Mouse (Mus musculus) hindbrain, embryonic 12.5 days (tissue): ENCODE results near the gene Syt8. TPM values are rescaled to one million over a fixed set of nuclear protein-coding genes. Genes with fewer than 3 reads are reported as not detected.
A peak's percentile ranks its signal among the peaks of the same experiment; 100 is the strongest.

Experiments used
- ATAC-seq: fragments of 200-750 bp; cut with Nextera tagmentation; 2 replicates; pipeline ENCODE4 v1.8.0; 2017; ENCODE audit warnings: moderate TSS enrichment; ENCODE audit not compliant: low FRiP score
- H3K27ac ChIP-seq: fragments of 300-500 bp; sonication (generic); 2 replicates; pipeline ENCODE4 v1.5.1; 2016; ENCODE audit warnings: mild to moderate bottlenecking
- H3K27me3 ChIP-seq: fragments of 300-500 bp; sonication (generic); 2 replicates; pipeline ENCODE4 v1.6.1; 2016; ENCODE audit warnings: mild to moderate bottlenecking
- H3K36me3 ChIP-seq: fragments of 300-500 bp; sonication (generic); 2 replicates; pipeline ENCODE4 v1.6.1; 2016; ENCODE audit warnings: mild to moderate bottlenecking
- H3K4me1 ChIP-seq: fragments of 300-500 bp; sonication (generic); 2 replicates; pipeline ENCODE4 v1.6.1; 2016
- H3K4me2 ChIP-seq: fragments of 300-500 bp; sonication (generic); replicated peaks from 2 replicates; pipeline ENCODE4 v1.6.1; 2016; ENCODE audit warnings: mild to moderate bottlenecking
- H3K4me3 ChIP-seq: fragments of 300-500 bp; sonication (generic); 2 replicates; pipeline ENCODE4 v1.5.1; 2016; ENCODE audit warnings: mild to moderate bottlenecking
- H3K9ac ChIP-seq: fragments of 300-500 bp; sonication (generic); 2 replicates; pipeline ENCODE4 v1.6.1; 2016; ENCODE audit warnings: mild to moderate bottlenecking, moderate library complexity
- H3K9me3 ChIP-seq: fragments of 300-500 bp; sonication (generic); replicated peaks from 2 replicates; pipeline ENCODE4 v1.6.1; 2016; ENCODE audit warnings: mild to moderate bottlenecking
- WGBS: fragments of 180-500 bp; shearing (Covaris S2); methylation state at CpG from one replicate; pipeline ENCODE4 v1.1.7; 2016; 5-methylcytosine and 5-hydroxymethylcytosine counted together
- polyA plus RNA-seq: library from polyadenylated mRNA; unstranded; fragments of >200 nt; fragmentation: Nextera tagmentation; extraction: Ambion mirVana; gene quantifications from 2 replicates; pipeline ENCODE4 v1.2.1, GENCODE M21; 2016

The Syt8 gene
- polyA plus RNA-seq, 1 experiment from 2014 or later = 0.30 TPM

GRCm38 (mm10) chr7:142415314-142415713 is 19.3 kb upstream of the Syt8 start:
- no peak overlapping the region for H3K9ac ChIP-seq
- no peak overlapping the region for H3K4me2 ChIP-seq
- no peak overlapping the region for H3K27ac ChIP-seq
- H3K4me1 ChIP-seq = no peaks in the 10 kb centered on the region
- no peak overlapping the region for H3K4me3 ChIP-seq
- no peak for ATAC-seq
- no peaks in the 10 kb centered on the region for H3K36me3 ChIP-seq
- no peaks in the 10 kb centered on the region for H3K27me3 ChIP-seq
- WGBS = 67% methylated on average over 4 of the region's 4 CpGs
- H3K9me3 ChIP-seq = no peaks in the 10 kb centered on the region

- Histone ChIP-seq H3K9me3 (no peaks in the 10 kb centered on the region), H3K4me3 (no peak overlapping the region), H3K9ac (no peak overlapping the region), H3K4me1 (no peaks in the 10 kb centered on the region), H3K27me3 (no peaks in the 10 kb centered on the region), H3K27ac (no peak overlapping the region), H3K4me2 (no peak overlapping the region), H3K36me3 (no peaks in the 10 kb centered on the region)
- 69% methylated on average over 3 of the region's 3 CpGs for WGBS
- no peak for ATAC-seq
Measured at GRCm38 (mm10) chr7:142416225-142416624, 18.4 kb upstream of the Syt8 start.

DNA sequence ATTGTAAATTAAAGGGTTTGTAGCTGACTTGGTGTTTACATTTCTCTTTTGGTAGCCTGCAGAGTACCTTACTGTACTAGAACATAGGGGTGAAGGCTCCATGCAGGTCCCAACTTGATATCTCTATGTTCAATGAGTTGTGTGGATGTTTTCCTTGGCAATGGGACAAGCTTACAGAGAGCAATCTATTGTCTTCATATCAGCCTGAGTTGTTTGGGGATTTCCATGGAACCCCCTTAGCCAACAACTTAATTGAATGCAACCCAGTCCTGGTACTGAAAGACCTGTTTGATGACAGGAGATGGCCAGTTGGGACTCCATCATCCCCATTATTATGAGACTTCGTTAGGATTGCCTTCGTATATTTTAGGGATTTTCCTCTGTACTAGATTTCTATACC is 16.6 kb upstream of the Syt8 start:
- Histone ChIP-seq H3K4me1 (no peaks in the 10 kb centered on the region), H3K36me3 (no peaks in the 10 kb centered on the region), H3K9me3 (no peaks in the 10 kb centered on the region), H3K4me3 (no peak overlapping the region), H3K4me2 (no peak overlapping the region), H3K27ac (no peak overlapping the region), H3K9ac (no peak overlapping the region), H3K27me3 (no peaks in the 10 kb centered on the region)
- 93% methylated on average over 2 of the region's 2 CpGs for WGBS
- no peak for ATAC-seq

DNA sequence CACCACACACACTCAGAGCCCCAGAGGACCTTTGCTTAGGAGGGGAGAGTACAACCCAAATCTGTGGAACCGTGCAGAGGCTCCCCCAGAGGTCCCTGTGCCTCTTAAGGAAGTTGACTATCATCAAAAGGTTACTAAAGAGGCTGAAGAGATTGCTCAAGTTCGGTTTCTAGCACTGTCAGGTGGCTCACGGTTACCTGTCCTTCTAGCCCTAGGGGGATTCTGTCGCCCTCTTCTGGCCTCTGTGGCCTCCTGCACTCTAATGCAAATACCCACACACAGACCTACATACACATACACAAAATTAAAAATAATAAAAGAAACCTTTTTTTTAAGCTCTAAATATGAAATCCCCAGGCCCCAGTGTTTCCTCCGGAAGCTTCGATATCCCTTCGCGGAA is 16.0 kb upstream of the Syt8 start:
- WGBS = 88% methylated on average over 8 of the region's 8 CpGs
- no peak overlapping the region for H3K4me3 ChIP-seq
- no peak for ATAC-seq

GRCm38 (mm10) chr7:142419887-142420286 is 14.8 kb upstream of the Syt8 start:
- Histone ChIP-seq H3K9ac (no peak overlapping the region), H3K4me2 (no peak overlapping the region), H3K4me3 (no peak overlapping the region), H3K9me3 (no peaks in the 10 kb centered on the region), H3K27ac (no peak overlapping the region), H3K4me1 (no peaks in the 10 kb centered on the region), H3K36me3 (no peaks in the 10 kb centered on the region), H3K27me3 (no peaks in the 10 kb centered on the region)
- WGBS = 82% methylated on average over 5 of the region's 5 CpGs
- no peak for ATAC-seq

More for the DNA sequence above, 16.0 kb upstream of the Syt8 start:
- H3K27me3 ChIP-seq = no peaks in the 10 kb centered on the region
- no peak overlapping the region for H3K4me2 ChIP-seq
- no peak overlapping the region for H3K9ac ChIP-seq
- H3K36me3 ChIP-seq = no peaks in the 10 kb centered on the region
- no peaks in the 10 kb centered on the region for H3K4me1 ChIP-seq
- no peaks in the 10 kb centered on the region for H3K9me3 ChIP-seq
- no peak overlapping the region for H3K27ac ChIP-seq

DNA sequence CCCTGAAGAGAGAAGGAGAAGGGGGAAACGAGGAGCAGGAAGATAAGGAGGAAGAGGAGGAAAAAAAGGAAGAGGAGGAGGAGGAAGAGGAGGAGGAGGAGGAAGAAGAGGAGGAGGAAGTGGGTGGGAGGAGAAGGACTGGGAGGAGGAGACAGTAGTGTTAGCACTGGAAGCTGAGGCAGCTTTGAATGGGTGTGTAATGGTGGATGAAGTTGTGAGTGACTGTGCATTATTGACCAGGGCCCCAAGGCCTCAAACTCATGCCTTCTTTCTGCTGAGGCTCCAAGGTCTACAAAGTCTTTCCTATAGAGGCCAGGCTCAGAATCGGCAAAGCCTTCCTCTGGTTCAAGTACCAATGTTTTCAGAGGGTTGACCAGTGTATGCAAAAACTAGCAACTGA is 12.8 kb upstream of the Syt8 start:
- no peaks in the 10 kb centered on the region for H3K4me1 ChIP-seq
- H3K4me2 ChIP-seq = no peak overlapping the region
- H3K36me3 ChIP-seq = no peaks in the 10 kb centered on the region
- WGBS = 81% methylated on average over 2 of the region's 2 CpGs
- no peak overlapping the region for H3K9ac ChIP-seq
- no peak overlapping the region for H3K27ac ChIP-seq
- no peaks in the 10 kb centered on the region for H3K9me3 ChIP-seq
- no peak overlapping the region for H3K4me3 ChIP-seq
- peaks cover 2% of the 10 kb centered on the region; the same call in 1 of the 2 replicates for H3K27me3 ChIP-seq
- ATAC-seq = no peak

DNA sequence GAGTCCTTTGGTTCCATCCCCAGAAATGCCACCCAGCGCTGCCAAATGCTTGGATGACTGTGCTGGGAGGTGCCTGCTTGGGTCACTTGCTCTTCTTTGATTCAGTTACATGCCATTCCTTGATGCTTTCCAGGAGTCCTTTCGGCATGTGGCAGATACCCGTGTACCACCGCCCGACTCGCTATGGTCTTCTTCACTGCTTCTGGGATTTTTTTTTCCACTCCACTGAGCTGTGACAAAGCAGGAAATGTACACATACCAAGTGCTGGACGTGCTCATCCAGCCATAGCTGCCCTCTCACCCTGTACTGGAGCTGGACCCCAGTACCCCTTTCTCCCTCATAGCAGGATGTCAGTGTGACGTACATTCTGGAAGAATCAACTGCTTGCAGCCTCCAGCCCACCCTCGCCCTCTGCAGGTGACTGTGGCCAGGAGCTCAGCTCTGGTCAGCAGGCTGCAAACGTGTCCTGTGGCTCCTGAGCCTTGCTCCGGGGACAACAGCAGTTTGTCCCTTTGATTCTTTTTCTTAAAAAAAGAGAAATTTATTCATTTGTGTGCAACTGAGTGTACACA is 8.9 kb upstream of the Syt8 start:
- 58% methylated on average over 11 of the region's 11 CpGs for WGBS
- Histone ChIP-seq H3K27ac (no peak overlapping the region), H3K9me3 (no peaks in the 10 kb centered on the region), H3K9ac (no peak overlapping the region), H3K36me3 (no peaks in the 10 kb centered on the region), H3K4me1 (peaks cover 17% of the 10 kb centered on the region), H3K4me3 (no peak overlapping the region), H3K27me3 (peaks cover 4% of the 10 kb centered on the region; the same call in 1 of the 2 replicates), H3K4me2 (no peak overlapping the region)
- ATAC-seq = no peak

DNA sequence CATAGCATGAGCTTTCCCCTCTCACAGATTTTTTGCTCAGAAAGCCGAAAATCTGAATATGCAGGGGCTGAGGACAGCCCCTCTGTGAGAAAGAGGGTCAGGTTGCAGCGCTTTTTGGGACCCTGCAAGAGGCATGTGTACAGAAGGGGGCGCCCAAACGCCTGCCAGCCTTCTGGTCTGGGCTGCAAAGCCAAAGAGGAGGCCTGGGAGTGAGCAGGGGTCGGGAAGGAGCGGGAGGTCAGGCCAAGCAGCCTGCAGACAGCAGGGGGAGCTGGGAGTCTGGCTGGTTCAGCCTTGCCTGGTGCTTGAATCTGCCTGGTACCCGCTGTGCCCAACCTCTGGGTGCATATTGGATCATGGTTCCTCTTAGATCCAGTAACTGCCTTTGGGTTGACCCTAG is 6.4 kb upstream of the Syt8 start:
- ATAC-seq = no peak
- peaks cover 4% of the 10 kb centered on the region; the same call in 1 of the 2 replicates for H3K27me3 ChIP-seq
- H3K4me1 ChIP-seq = peaks cover 22% of the 10 kb centered on the region
- no peak overlapping the region for H3K4me3 ChIP-seq
- H3K9me3 ChIP-seq = no peaks in the 10 kb centered on the region
- no peaks in the 10 kb centered on the region for H3K36me3 ChIP-seq
- no peak overlapping the region for H3K27ac ChIP-seq
- WGBS = 4% methylated on average over 7 of the region's 7 CpGs
- H3K9ac ChIP-seq = no peak overlapping the region
- no peak overlapping the region for H3K4me2 ChIP-seq

DNA sequence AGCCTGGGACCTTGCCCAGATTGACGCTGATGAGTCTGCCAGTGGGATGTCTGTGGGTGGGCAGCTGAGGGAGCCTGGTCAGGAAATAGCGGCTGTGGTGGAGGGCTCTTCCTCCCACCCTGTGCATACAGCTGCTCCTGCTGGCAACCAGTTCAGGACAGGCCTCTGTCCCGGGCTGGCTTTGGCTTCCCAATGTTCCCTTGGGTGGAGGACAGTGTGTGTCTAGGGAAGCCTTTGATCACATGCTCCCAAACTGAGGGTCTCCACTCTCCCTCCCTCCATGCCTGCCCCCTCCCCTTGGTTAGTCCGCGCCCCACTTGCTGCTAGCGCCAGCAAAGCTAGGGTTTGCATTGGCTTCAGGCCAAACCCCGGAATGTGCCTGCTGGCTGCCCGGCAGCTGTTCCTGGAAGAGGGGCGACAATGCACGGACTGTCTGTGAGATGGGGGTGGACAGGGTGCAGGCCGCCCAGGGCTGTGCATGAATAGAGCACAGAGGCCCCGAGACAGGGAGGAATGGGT is 4.4 kb upstream of the Syt8 start:
- peak; percentile 82 for ATAC-seq
- H3K4me3 ChIP-seq = no peak overlapping the region
- peaks cover 27% of the 10 kb centered on the region for H3K4me1 ChIP-seq
- H3K27me3 ChIP-seq = peaks cover 4% of the 10 kb centered on the region; the same call in 1 of the 2 replicates
- no peaks in the 10 kb centered on the region for H3K9me3 ChIP-seq
- no peak overlapping the region for H3K9ac ChIP-seq
- no peak overlapping the region for H3K4me2 ChIP-seq
- H3K27ac ChIP-seq = peak overlapping the region; percentile 58
- 47% methylated on average over 12 of the region's 12 CpGs for WGBS
- no peaks in the 10 kb centered on the region for H3K36me3 ChIP-seq

DNA sequence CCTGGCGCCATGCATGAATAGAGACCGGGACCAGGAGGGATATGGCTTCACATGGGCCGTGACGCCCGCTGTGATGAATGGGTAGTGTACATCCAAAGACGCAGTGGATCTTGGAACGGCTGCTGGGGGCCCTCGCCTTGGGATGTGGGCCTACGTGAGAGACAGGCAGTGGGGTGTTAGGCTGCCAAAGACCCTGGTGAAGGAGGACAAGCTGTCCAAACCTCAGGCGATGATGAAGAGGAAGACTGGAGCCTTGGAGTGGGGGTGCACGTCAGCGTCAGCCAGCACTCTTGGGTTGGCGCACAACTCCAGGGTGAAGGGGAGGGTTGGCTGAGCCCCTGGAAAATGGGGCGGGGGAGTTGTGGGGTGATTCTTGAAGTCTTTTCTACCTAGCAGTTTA is 3.5 kb upstream of the Syt8 start:
- ATAC-seq = no peak
- H3K4me3 ChIP-seq = no peak overlapping the region
- H3K9ac ChIP-seq = no peak overlapping the region
- peak overlapping the region; percentile 58; the same call in 1 of the 2 replicates for H3K27ac ChIP-seq
- H3K4me1 ChIP-seq = peaks cover 27% of the 10 kb centered on the region
- 90% methylated on average over 14 of the region's 14 CpGs for WGBS
- no peaks in the 10 kb centered on the region for H3K36me3 ChIP-seq
- peaks cover 4% of the 10 kb centered on the region; the same call in 1 of the 2 replicates for H3K27me3 ChIP-seq
- no peaks in the 10 kb centered on the region for H3K9me3 ChIP-seq
- no peak overlapping the region for H3K4me2 ChIP-seq

- no peak overlapping the region for H3K27ac ChIP-seq
- H3K4me2 ChIP-seq = no peak overlapping the region
- H3K9ac ChIP-seq = peak overlapping the region; percentile 36; the same call in 1 of the 2 replicates
- peaks cover 22% of the 10 kb centered on the region for H3K4me1 ChIP-seq
- no peaks in the 10 kb centered on the region for H3K36me3 ChIP-seq
- no peak for ATAC-seq
- 50% methylated on average over 19 of the region's 19 CpGs for WGBS
- no peaks in the 10 kb centered on the region for H3K27me3 ChIP-seq
- H3K9me3 ChIP-seq = no peaks in the 10 kb centered on the region
- no peak overlapping the region for H3K4me3 ChIP-seq
Measured at GRCm38 (mm10) chr7:142433623-142434022, 1.0 kb upstream of the Syt8 start.

DNA sequence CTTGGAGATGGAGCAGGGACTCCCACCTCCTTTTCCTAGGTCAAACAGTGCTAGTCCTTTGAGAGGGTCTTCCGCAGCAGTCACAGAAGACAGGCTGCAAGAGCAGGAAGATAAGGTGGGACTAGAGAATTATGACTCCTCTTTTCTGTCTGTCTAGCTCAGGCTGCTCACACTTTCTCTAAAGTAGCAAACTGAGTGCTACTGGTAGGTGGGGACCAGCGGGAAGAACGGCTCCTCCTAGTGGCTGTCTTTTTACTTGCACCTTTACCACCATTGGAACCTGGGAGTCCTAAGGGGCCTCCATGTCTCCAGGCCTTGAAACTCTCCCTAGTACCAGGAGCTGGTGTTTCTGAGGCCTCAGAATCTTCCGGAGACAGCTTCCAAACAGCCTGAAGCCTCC is 874 bp downstream of the Syt8 start:
- H3K4me2 ChIP-seq = no peak overlapping the region
- H3K9ac ChIP-seq = no peak overlapping the region
- no peak overlapping the region for H3K27ac ChIP-seq
- peaks cover 12% of the 10 kb centered on the region for H3K4me1 ChIP-seq
- H3K9me3 ChIP-seq = no peaks in the 10 kb centered on the region
- whole genome bisulfite sequencing = 23% methylated on average over 4 of the region's 4 CpGs
- no peak overlapping the region for H3K4me3 ChIP-seq
- no peaks in the 10 kb centered on the region for H3K27me3 ChIP-seq
- H3K36me3 ChIP-seq = no peaks in the 10 kb centered on the region
- ATAC-seq = no peak

GRCm38 (mm10) chr7:142437324-142437723 is 2.7 kb downstream of the Syt8 start:
- 90% methylated on average over 5 of the region's 5 CpGs for WGBS
- Histone ChIP-seq H3K4me2 (no peak overlapping the region), H3K27ac (no peak overlapping the region), H3K9ac (no peak overlapping the region), H3K4me1 (peaks cover 11% of the 10 kb centered on the region), H3K36me3 (no peaks in the 10 kb centered on the region), H3K9me3 (no peaks in the 10 kb centered on the region), H3K4me3 (no peak overlapping the region), H3K27me3 (no peaks in the 10 kb centered on the region)
- ATAC-seq = no peak
